Mouse (Mus musculus) midbrain, embryonic 16.5 days (tissue): Measurements from ENCODE around the gene Matn3. TPM values are rescaled to one million over a fixed set of nuclear protein-coding genes. Genes with fewer than 3 reads are reported as not detected.

Source experiments
- ATAC-seq: fragments of 200-750 bp; cut with Nextera tagmentation; 2 replicates; pipeline ENCODE4 v1.8.0; 2017; ENCODE audit warnings: moderate TSS enrichment
- H3K27ac ChIP-seq: fragments of 300-500 bp; sonication (generic); 2 replicates; pipeline ENCODE4 v1.5.1; 2014; ENCODE audit warnings: mild to moderate bottlenecking, low read length, mixed read lengths
- H3K27me3 ChIP-seq: fragments of 300-500 bp; sonication (generic); 2 replicates; pipeline ENCODE4 v1.6.1; 2014; ENCODE audit warnings: low read depth, low read length, mixed read lengths; ENCODE audit not compliant: control insufficient read depth, insufficient read depth
- H3K36me3 ChIP-seq: fragments of 300-500 bp; sonication (generic); 2 replicates; pipeline ENCODE4 v1.6.1; 2014; ENCODE audit warnings: mild to moderate bottlenecking, low read length, moderate library complexity, mixed read lengths; ENCODE audit not compliant: control insufficient read depth, insufficient read depth
- H3K4me1 ChIP-seq: fragments of 300-500 bp; sonication (generic); 2 replicates; pipeline ENCODE4 v1.6.1; 2014; ENCODE audit warnings: mild to moderate bottlenecking, low read length, mixed read lengths; ENCODE audit not compliant: control insufficient read depth, insufficient read depth
- H3K4me2 ChIP-seq: fragments of 300-500 bp; sonication (generic); 2 replicates; pipeline ENCODE4 v1.6.1; 2014; ENCODE audit warnings: mild to moderate bottlenecking, low read length, mixed read lengths
- H3K4me3 ChIP-seq: fragments of 300-500 bp; sonication (generic); 2 replicates; pipeline ENCODE4 v1.5.1; 2014; ENCODE audit warnings: low read depth, mild to moderate bottlenecking, low read length, moderate library complexity, mixed read lengths
- H3K9ac ChIP-seq: fragments of 300-500 bp; sonication (generic); 2 replicates; pipeline ENCODE4 v1.6.1; 2014; ENCODE audit warnings: low read depth, low read length, mixed read lengths
- H3K9me3 ChIP-seq: fragments of 300-500 bp; sonication (generic); replicated peaks from 2 replicates; pipeline ENCODE4 v1.6.1; 2014; ENCODE audit warnings: mild to moderate bottlenecking, low read length, mixed read lengths; ENCODE audit not compliant: control insufficient read depth, poor library complexity, severe bottlenecking
- WGBS: fragments of 180-500 bp; shearing (Covaris S2); extraction: QIAGEN DNeasy Blood & Tissue Kit; methylation state at CpG from one replicate; pipeline ENCODE4 v1.1.7; 2014; 5-methylcytosine and 5-hydroxymethylcytosine counted together
- polyA plus RNA-seq: library from polyadenylated mRNA; unstranded; fragments of >200 nt; fragmentation: Nextera tagmentation; extraction: Ambion mirVana; gene quantifications from 2 replicates; pipeline ENCODE4 v1.2.1, GENCODE M21; 2015

Matn3 gene
- 0.11 and 0.15 TPM in 2 replicates for polyA plus RNA-seq

DNA sequence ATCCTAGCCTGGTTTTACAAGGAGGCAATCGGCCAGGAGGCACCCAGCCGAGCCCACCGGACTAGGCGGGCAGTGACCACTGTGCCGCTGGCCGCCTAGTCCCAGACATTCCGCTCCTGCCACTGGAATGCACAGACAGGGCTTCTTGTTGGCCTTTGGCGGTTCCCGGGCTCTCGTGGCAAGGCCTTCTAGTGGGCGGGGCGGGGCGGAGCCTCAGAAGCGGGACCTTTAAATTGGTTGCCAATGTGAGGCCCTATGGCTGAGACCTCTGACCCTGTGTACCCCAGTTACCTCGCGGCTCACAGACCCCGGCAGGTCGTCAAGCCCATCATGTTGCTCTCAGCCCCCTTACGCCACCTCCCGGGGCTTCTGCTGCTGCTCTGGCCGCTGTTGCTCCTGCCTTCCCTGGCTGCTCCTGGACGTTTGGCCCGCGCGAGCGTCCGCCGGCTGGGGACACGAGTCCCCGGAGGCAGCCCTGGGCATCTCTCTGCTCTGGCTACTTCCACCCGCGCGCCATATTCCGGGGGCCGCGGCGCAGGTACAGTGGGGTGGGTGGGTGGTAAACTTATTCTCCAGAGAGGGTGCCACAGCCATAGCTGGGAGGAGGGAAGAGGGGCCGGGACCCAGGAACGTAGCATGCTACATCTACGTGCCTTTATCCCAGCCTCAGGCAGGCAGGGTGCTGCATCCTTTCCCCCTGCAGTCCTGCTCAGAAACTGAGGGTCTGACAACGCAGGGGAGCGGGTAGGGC lies at the start of gene Matn3:
Gene Matn3 (plus strand): TSS at position 216 of the 751 bp plus-strand sequence.
- Histone ChIP-seq H3K4me1 (peaks cover 8% of the 10 kb centered on the region; the same call in 1 of the 2 replicates), H3K27ac (no peak within 1 kb of the TSS)
- peak; percentile 60 for ATAC-seq

DNA sequence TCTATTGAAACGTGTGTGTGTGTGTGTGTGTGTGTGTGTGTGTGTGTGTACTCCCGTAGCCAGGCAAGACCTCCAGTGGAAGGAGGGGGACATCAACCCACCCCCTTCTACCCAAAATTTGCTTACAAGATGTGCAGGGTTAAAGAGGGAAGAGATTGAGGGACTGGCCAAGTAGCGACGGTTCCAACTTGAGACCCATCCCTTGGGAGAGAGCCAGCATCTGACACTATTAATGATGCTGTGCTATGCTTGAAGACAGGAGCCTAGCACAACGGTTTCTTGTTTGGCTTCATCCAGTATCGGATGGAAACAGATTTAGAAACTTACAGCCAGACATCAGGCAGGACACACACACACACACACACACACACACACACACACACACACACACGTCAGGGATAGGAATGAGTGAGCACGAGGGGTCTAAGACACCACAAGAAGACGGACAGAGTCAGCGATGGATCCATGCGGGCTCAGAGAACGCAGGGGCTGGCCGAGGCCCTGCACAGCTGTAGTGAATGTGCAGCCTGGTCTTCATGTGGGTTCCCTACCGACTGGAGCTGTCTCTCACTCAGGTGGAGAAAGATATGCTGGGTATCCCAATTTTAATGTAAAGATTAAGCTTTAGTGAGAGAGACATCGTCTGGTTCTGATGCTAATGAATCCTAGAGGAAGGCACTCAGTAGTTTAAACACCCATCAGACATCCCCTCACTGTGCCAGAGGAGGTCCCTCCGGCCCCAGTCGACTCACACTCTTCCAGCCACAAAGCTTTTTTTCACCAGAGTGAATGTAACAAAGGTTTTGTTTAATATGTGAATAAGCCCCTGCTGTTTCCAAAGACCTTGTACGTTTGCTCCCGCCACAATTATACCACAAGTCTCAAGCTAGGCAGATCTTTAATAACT lies 48.6 kb upstream of the Matn3 start:
- Histone ChIP-seq H3K4me1 (no peaks in the 10 kb centered on the region), H3K36me3 (no peaks in the 10 kb centered on the region), H3K4me2 (no peak overlapping the region), H3K27me3 (no peaks in the 10 kb centered on the region), H3K4me3 (no peak overlapping the region), H3K9me3 (no peaks in the 10 kb centered on the region), H3K9ac (no peak overlapping the region), H3K27ac (no peak overlapping the region)
- 41% methylated on average over 18 of the region's 19 CpGs for WGBS
- ATAC-seq = 0 out of 2 replicates have a peak, but pooled peaks have one; percentile 54

More for the DNA sequence above, at the start of gene Matn3:
- Histone ChIP-seq H3K4me2 (peak within 1 kb of the TSS; percentile 92), H3K4me3 (peak within 1 kb of the TSS; percentile 47), H3K27me3 (no peaks in the 10 kb centered on the region; the same call in 1 of the 2 replicates), H3K9me3 (no peaks in the 10 kb centered on the region), H3K36me3 (no peaks in the 10 kb centered on the region), H3K9ac (peak within 1 kb of the TSS; percentile 66)
- under 1% methylated on average over 42 of the region's 42 CpGs for WGBS

DNA sequence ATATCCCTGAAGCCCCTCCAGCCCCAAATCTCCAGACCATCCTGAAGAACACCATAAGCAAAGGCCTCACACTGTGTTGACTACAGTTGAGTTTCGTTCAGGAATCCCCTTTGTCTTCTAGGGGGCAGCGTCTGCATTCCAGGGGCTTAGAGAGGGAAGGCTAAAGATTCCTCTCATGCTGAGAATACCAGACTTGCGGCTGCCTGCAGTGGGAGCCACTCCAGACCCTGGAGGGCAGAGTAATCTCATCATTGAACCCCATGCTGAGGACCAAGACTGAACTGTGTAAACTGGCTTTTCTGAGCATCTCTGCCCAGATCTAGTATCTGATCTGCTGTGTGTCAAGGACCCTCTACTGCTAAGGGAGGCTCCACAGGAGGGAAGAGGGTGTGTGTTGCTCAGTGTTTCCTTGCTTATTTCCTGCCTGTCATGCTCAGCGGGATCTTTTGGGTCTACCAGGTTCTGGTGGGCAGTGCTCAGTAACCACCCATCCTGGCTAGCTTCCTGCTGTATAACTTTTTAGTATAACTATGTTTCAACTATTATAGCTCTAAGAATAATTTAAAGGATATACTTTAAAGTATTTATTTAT lies 47.5 kb upstream of the Matn3 start:
- Histone ChIP-seq H3K4me2 (no peak overlapping the region), H3K36me3 (no peaks in the 10 kb centered on the region), H3K27ac (no peak overlapping the region)

DNA sequence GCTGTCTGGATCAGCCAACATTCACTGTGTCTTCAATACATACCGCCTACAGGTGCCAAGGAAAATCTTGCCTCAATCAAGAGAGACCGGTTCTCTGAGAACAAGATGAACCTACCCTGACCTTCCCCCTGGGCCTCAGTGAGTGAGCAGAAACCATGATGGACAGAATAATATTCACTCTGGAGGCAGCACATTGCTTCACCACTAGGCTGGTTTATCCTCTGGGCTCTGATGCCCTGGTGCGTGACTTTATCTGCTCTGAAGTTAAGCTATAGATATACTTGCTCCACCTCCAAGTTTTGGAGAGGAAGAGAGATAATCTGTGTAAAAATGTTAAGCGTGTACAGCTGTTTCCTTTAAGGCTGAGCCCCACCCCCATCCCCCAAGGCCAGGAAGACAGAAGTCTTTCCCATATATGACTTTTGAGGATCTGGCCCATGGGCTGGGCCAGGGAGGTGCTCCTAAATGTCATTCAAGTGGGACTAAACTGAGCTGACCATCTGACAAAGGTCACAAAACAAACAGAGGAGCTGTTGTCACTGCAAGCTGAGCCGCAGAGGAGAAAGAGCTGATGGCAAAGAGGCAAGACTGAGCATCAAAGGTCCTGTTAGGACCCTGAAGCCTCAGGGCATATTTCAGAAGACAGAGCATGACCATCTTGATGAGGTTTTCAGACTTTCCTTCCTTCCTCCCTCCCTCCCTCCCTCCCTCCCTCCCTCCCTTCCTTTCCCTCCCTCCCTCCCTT lies 46.6 kb upstream of the Matn3 start:
- H3K9me3 ChIP-seq = no peaks in the 10 kb centered on the region
- H3K4me1 ChIP-seq = no peaks in the 10 kb centered on the region
- H3K27ac ChIP-seq = no peak overlapping the region
- WGBS = 56% methylated on average over 5 of the region's 5 CpGs
- H3K4me3 ChIP-seq = no peak overlapping the region
- no peak for ATAC-seq
- H3K36me3 ChIP-seq = no peaks in the 10 kb centered on the region
- no peak overlapping the region for H3K9ac ChIP-seq
- no peak overlapping the region for H3K4me2 ChIP-seq
- no peaks in the 10 kb centered on the region for H3K27me3 ChIP-seq

More for the DNA sequence above, 47.5 kb upstream of the Matn3 start:
- H3K4me1 ChIP-seq = no peaks in the 10 kb centered on the region
- H3K9ac ChIP-seq = no peak overlapping the region
- 20% methylated on average over 4 of the region's 4 CpGs for WGBS
- H3K27me3 ChIP-seq = no peaks in the 10 kb centered on the region
- ATAC-seq = no peak
- no peak overlapping the region for H3K4me3 ChIP-seq
- no peaks in the 10 kb centered on the region for H3K9me3 ChIP-seq

DNA sequence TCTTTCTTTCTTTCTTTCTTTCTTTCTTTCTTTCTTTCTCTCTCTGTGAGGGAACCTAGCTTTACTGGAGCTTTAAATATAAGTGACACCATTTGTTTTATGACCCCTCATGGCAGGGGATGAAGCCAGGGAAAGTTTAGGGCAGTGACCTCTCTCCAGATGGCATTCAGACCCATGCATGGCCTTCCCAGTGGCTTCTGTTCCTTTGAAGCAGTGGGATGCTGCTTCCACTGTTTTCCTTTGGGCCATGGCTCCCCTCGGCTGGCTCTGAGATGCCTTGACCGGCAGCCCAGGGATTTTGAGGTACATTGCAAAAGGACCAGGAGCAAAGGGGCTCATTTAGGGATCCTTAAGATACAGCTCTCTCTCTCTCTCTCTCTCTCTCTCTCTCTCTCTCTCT lies 45.8 kb upstream of the Matn3 start:
- H3K4me2 ChIP-seq = no peak overlapping the region
- WGBS = 33% methylated on average over 2 of the region's 2 CpGs
- no peaks in the 10 kb centered on the region for H3K4me1 ChIP-seq
- ATAC-seq = no peak
- H3K4me3 ChIP-seq = no peak overlapping the region
- no peaks in the 10 kb centered on the region for H3K9me3 ChIP-seq
- no peak overlapping the region for H3K27ac ChIP-seq
- H3K9ac ChIP-seq = no peak overlapping the region
- no peaks in the 10 kb centered on the region for H3K27me3 ChIP-seq
- H3K36me3 ChIP-seq = no peaks in the 10 kb centered on the region

DNA sequence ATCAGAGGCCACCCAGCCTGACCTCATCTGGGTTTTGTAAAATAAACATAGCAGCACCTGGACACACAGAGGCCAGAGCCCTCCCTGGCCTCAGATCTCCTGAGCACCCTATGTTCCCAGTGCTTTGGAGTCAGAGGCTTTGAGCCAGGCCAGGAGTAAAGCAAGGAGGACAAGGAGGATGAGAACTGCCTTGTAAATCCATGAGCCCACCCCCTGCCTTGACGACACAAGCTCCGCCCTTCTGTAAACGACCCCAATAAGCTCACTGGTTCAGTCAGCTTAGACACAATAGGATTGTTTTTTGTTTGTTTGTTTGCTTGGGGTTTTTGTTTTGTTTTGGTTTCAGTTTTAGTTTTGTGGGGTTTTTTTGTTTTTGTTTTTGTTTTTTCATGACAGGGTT lies 45.2 kb upstream of the Matn3 start:
- H3K4me2 ChIP-seq = no peak overlapping the region
- WGBS = 35% methylated on average over 3 of the region's 3 CpGs

DNA sequence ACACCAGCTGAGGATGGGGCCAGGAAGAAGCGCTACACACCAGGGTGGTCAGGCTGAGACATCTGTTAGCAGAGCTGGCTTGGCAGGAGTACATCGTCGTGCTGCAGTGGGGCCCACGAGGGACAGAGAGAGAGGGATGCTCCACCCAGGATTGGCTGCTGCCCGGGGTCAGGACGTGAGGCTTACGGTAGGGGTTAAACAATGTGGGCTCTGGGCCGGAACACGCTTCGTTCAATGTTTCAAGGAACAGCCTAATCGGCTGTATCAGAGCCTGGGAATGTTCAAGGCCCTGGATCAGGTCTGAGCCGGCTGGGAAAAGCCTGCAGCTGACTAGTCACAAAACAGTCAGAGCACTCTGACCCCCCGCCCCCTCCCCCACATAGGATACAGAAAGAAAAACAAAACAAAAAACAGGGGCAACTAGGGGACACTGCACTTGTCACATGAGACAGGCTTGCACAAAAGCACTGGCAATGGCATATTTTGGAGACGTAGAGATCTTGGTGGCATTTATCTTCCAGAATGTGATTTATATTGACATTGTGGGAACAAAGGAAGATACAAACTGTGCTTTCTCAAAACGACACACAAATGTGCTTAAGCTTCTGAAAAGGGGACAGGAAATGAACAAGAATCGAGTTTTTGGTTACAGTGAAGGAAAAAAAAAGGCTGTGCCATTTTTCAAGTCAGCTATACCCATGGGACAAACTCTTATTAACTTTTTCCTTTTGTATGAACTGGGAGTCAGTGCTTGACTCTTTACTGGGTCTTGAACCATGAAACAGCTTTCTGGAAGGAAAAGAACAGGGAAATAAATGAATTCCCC lies 34.7 kb upstream of the Matn3 start:
- Histone ChIP-seq H3K4me1 (peaks cover 6% of the 10 kb centered on the region; the same call in 1 of the 2 replicates), H3K27ac (no peak overlapping the region), H3K27me3 (no peaks in the 10 kb centered on the region), H3K36me3 (no peaks in the 10 kb centered on the region), H3K9me3 (no peaks in the 10 kb centered on the region), H3K9ac (peak overlapping the region; percentile 32), H3K4me2 (0 out of 2 replicates have a peak overlapping the region, but pooled peaks have one; percentile 4), H3K4me3 (no peak overlapping the region)
- ATAC-seq = peak; percentile 71
- WGBS = 6% methylated on average over 16 of the region's 16 CpGs

More for the DNA sequence above, 45.2 kb upstream of the Matn3 start:
- Histone ChIP-seq H3K9ac (no peak overlapping the region), H3K36me3 (no peaks in the 10 kb centered on the region), H3K27ac (no peak overlapping the region), H3K4me1 (no peaks in the 10 kb centered on the region), H3K4me3 (no peak overlapping the region), H3K9me3 (no peaks in the 10 kb centered on the region), H3K27me3 (no peaks in the 10 kb centered on the region)
- ATAC-seq = no peak
